21 mouse cellular contexts compared by ENCODE assay signal in the genomic region with DNA sequence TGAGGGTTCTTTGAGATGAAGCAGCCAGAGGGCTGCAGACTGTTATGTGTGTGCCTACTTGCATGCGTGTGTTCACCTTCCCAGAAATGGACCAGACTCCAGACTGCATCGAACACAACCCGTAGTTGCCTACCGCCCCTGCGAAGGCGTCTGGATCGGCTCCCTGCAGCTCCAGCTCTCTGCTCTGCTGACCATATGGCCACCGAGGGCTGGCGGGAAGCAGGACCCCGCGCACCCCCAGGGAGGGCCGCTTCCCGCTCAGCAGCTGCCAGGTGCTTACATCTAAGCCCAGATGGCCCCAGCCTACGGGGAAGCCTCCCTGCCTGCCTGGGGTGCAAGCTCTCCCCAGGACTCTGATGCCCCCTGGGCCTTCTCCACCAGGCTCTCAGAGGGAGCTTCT.
DNase-seq lines count a peak whose midpoint lies in the region; ATAC-seq lines count a peak whose summit lies in the region.
"Had no signal": no experiment of that assay in that cellular context is flagged by ENCODE, and none has a peak within 500 bp of the region (broad histone marks: within the 10 kb centered on the region; RNA-seq: fewer than 3 reads in every experiment).

No protein-coding gene starts in this region.

- H3K36me3 ChIP-seq in heart, embryonic 10.5 days: no peaks in the 10 kb centered on the region
- H3K36me3 ChIP-seq in midbrain, embryonic 12.5 days: no peaks in the 10 kb centered on the region
- H3K36me3 ChIP-seq in midbrain, embryonic 16.5 days (ENCODE audit: control insufficient read depth, insufficient read depth, low read length): no peaks in the 10 kb centered on the region
- no peaks in the 10 kb centered on the region for H3K36me3 ChIP-seq in hindbrain, embryonic 11.5 days (ENCODE audit: control insufficient read depth, insufficient read depth, low read length)
- no peaks in the 10 kb centered on the region for H3K36me3 ChIP-seq in limb, embryonic 13.5 days
- H3K36me3 ChIP-seq: forebrain, embryonic 12.5 days; liver, embryonic 12.5 days; lung, embryonic 15.5 days had no signal

- H3K4me1 ChIP-seq in heart, embryonic 10.5 days: peaks cover 12% of the 10 kb centered on the region
- H3K4me1 ChIP-seq in midbrain, embryonic 12.5 days: no peaks in the 10 kb centered on the region
- H3K4me1 ChIP-seq in midbrain, embryonic 16.5 days (ENCODE audit: control insufficient read depth, insufficient read depth, low read length): peaks cover 3% of the 10 kb centered on the region; the same call in 1 of the 2 replicates
- no peaks in the 10 kb centered on the region for H3K4me1 ChIP-seq in hindbrain, embryonic 11.5 days (replicated peaks; ENCODE audit: control insufficient read depth, insufficient read depth, low read length)
- H3K4me1 ChIP-seq in limb, embryonic 13.5 days: peaks cover 36% of the 10 kb centered on the region
- H3K4me1 ChIP-seq: lung, embryonic 15.5 days had no signal

- 0 out of 2 replicates have a peak, but pooled peaks have one; percentile 38 for ATAC-seq in midbrain, embryonic 12.5 days (ENCODE audit: low FRiP score, low read depth)
- no peak for ATAC-seq in midbrain, embryonic 16.5 days
- peak; percentile 53; the same call in 1 of the 2 replicates for ATAC-seq in hindbrain, embryonic 11.5 days (ENCODE audit: low FRiP score)
- ATAC-seq in limb, embryonic 13.5 days (ENCODE audit: low FRiP score, low read depth): no peak
- ATAC-seq: liver, embryonic 12.5 days had no signal

- no peak overlapping the region for H3K4me2 ChIP-seq in midbrain, embryonic 12.5 days (replicated peaks)
- no peak overlapping the region for H3K4me2 ChIP-seq in midbrain, embryonic 16.5 days (ENCODE audit: low read length)
- H3K4me2 ChIP-seq in hindbrain, embryonic 11.5 days (replicated peaks; ENCODE audit: low read depth, low read length): no peak overlapping the region
- H3K4me2 ChIP-seq in limb, embryonic 13.5 days (replicated peaks): peak overlapping the region; percentile 10; the same call in 1 of the 2 replicates
- H3K4me2 ChIP-seq: forebrain, embryonic 12.5 days; liver, embryonic 12.5 days; lung, embryonic 15.5 days had no signal

- H3K9ac ChIP-seq in midbrain, embryonic 12.5 days (replicated peaks): no peak overlapping the region
- H3K9ac ChIP-seq in midbrain, embryonic 16.5 days (ENCODE audit: low read depth, low read length): no peak overlapping the region
- H3K9ac ChIP-seq in hindbrain, embryonic 11.5 days (ENCODE audit: low read depth, low read length): no peak overlapping the region
- H3K9ac ChIP-seq in limb, embryonic 13.5 days: no peak overlapping the region
- H3K9ac ChIP-seq: forebrain, embryonic 12.5 days; liver, embryonic 12.5 days; lung, embryonic 15.5 days had no signal

- H3K27ac ChIP-seq in heart, embryonic 10.5 days: peak overlapping the region; percentile 49; the same call in 1 of the 2 replicates
- no peak overlapping the region for H3K27ac ChIP-seq in midbrain, embryonic 12.5 days (replicated peaks)
- H3K27ac ChIP-seq in midbrain, embryonic 16.5 days (ENCODE audit: low read length): no peak overlapping the region
- no peak overlapping the region for H3K27ac ChIP-seq in hindbrain, embryonic 11.5 days (ENCODE audit: low read depth, low read length)
- H3K27ac ChIP-seq in limb, embryonic 13.5 days: no peak overlapping the region
- H3K27ac ChIP-seq: forebrain, embryonic 12.5 days; liver, embryonic 12.5 days; lung, embryonic 15.5 days had no signal

- peaks cover 13% of the 10 kb centered on the region; the same call in 1 of the 2 replicates for H3K27me3 ChIP-seq in heart, embryonic 10.5 days (ENCODE audit: insufficient read depth, poor library complexity, severe bottlenecking)
- no peaks in the 10 kb centered on the region for H3K27me3 ChIP-seq in midbrain, embryonic 12.5 days
- no peaks in the 10 kb centered on the region for H3K27me3 ChIP-seq in midbrain, embryonic 16.5 days (ENCODE audit: control insufficient read depth, insufficient read depth, low read depth, low read length)
- H3K27me3 ChIP-seq in hindbrain, embryonic 11.5 days (ENCODE audit: control insufficient read depth, insufficient read depth, low read length): no peaks in the 10 kb centered on the region
- no peaks in the 10 kb centered on the region for H3K27me3 ChIP-seq in limb, embryonic 13.5 days
- H3K27me3 ChIP-seq: forebrain, embryonic 12.5 days; liver, embryonic 12.5 days; lung, embryonic 15.5 days had no signal

- DNase-seq in heart, embryonic 10.5 days (ENCODE audit: low spot score): peak; percentile 73
- DNase-seq in heart, adult 9 months (ENCODE audit: low spot score in 2 of 2): no peak
- no peak for DNase-seq in hindbrain, embryonic 11.5 days (ENCODE audit: low spot score)
- no peak for DNase-seq in layer of hippocampus, adult 9-11 months
- DNase-seq in spleen, postnatal 4 days (ENCODE audit: low spot score in 2 of 2): no peak
- DNase-seq: adrenal gland, adult 2 months; B cell, adult 2 months; cerebellum, adult 11 months; heart, adult 18-20 months; heart, postnatal 14 days; kidney, adult 2 months; kidney, postnatal 4 days; right cerebral cortex, postnatal 14 days; thymus, adult 18-20 months had no signal

- 41% methylated on average over 14 of the region's 14 CpGs for WGBS in heart, embryonic 10.5 days
- WGBS in midbrain, embryonic 12.5 days: 65% methylated on average over 14 of the region's 14 CpGs
- 68% methylated on average over 14 of the region's 14 CpGs for WGBS in midbrain, embryonic 16.5 days
- WGBS in hindbrain, embryonic 11.5 days: 36% methylated on average over 14 of the region's 14 CpGs
- 28% methylated on average over 14 of the region's 14 CpGs for WGBS in limb, embryonic 13.5 days

- H3K4me3 ChIP-seq in heart, embryonic 10.5 days: no peak overlapping the region
- H3K4me3 ChIP-seq in midbrain, embryonic 12.5 days: no peak overlapping the region
- H3K4me3 ChIP-seq in midbrain, embryonic 16.5 days (ENCODE audit: low read depth, low read length): no peak overlapping the region
- no peak overlapping the region for H3K4me3 ChIP-seq in hindbrain, embryonic 11.5 days (ENCODE audit: low read depth, low read length)
- no peak overlapping the region for H3K4me3 ChIP-seq in limb, embryonic 13.5 days
- H3K4me3 ChIP-seq: forebrain, embryonic 12.5 days; liver, embryonic 12.5 days; lung, embryonic 15.5 days; myocyte had no signal

- no peaks in the 10 kb centered on the region for H3K9me3 ChIP-seq in heart, embryonic 10.5 days
- H3K9me3 ChIP-seq in midbrain, embryonic 12.5 days: no peaks in the 10 kb centered on the region
- H3K9me3 ChIP-seq in midbrain, embryonic 16.5 days (replicated peaks; ENCODE audit: control insufficient read depth, low read length, poor library complexity, severe bottlenecking): no peaks in the 10 kb centered on the region
- no peaks in the 10 kb centered on the region for H3K9me3 ChIP-seq in hindbrain, embryonic 11.5 days (ENCODE audit: control insufficient read depth, low read length)
- no peaks in the 10 kb centered on the region for H3K9me3 ChIP-seq in limb, embryonic 13.5 days
- H3K9me3 ChIP-seq: forebrain, embryonic 12.5 days; liver, embryonic 12.5 days; lung, embryonic 15.5 days had no signal

Comparison
In these comparisons a context has a peak if more than half of its experiments do, and no peak if none do; other contexts are left out.
1. ATAC-seq: peak in midbrain, embryonic 12.5 days (single experiment) and hindbrain, embryonic 11.5 days (single experiment); none in midbrain, embryonic 16.5 days (single experiment) and limb, embryonic 13.5 days (single experiment).